Mouse (Mus musculus): ENCODE measurements around the gene Cd151. TPM values are rescaled to one million over a fixed set of nuclear protein-coding genes. Genes with fewer than 3 reads are reported as not detected.
"Not testable (repeated sequence)": the region's sequence is repeated elsewhere in the genome, so short reads cannot be mapped to it uniquely, and the experiment has no call there.

Cd151 gene
- polyA plus RNA-seq, 1 experiment = 66.0 TPM

- no peak overlapping the region for H3K4me3 ChIP-seq (ENCODE audit: insufficient read depth, low read length)
- TF ChIP-seq CTCF (IDR thresholded peaks at IDR 0.05; ENCODE audit: extremely low read depth, insufficient read depth, low read length) = no peak
- no peak for TF ChIP-seq POLR2A (IDR thresholded peaks at IDR 0.05; ENCODE audit: extremely low read depth, insufficient read depth, low read length)
- no peaks in the 10 kb centered on the region; the same call in 1 of the 2 replicates for H3K4me1 ChIP-seq (ENCODE audit: control insufficient read depth, insufficient read depth, low read length)
- no peak overlapping the region for H3K27ac ChIP-seq (ENCODE audit: insufficient read depth, low read length)
Measured at GRCm38 (mm10) chr7:141441460-141441859, 25.7 kb upstream of the Cd151 start.

GRCm38 (mm10) chr7:141442199-141442598 lies 25.0 kb upstream of the Cd151 start:
- TF ChIP-seq POLR2A (IDR thresholded peaks at IDR 0.05; ENCODE audit: extremely low read depth, insufficient read depth, low read length) (no peak), CTCF (IDR thresholded peaks at IDR 0.05; ENCODE audit: extremely low read depth, insufficient read depth, low read length) (no peak)
- Histone ChIP-seq H3K4me1 (ENCODE audit: control insufficient read depth, insufficient read depth, low read length) (no peaks in the 10 kb centered on the region), H3K27ac (ENCODE audit: insufficient read depth, low read length) (no peak overlapping the region), H3K4me3 (ENCODE audit: insufficient read depth, low read length) (no peak overlapping the region)

- TF ChIP-seq CTCF (IDR thresholded peaks at IDR 0.05; ENCODE audit: extremely low read depth, insufficient read depth, low read length) (no peak), POLR2A (IDR thresholded peaks at IDR 0.05; ENCODE audit: extremely low read depth, insufficient read depth, low read length) (no peak)
- no peak overlapping the region for H3K27ac ChIP-seq (ENCODE audit: insufficient read depth, low read length)
- H3K4me1 ChIP-seq (ENCODE audit: control insufficient read depth, insufficient read depth, low read length) = no peaks in the 10 kb centered on the region; the same call in 1 of the 2 replicates
- H3K4me3 ChIP-seq (ENCODE audit: insufficient read depth, low read length) = no peak overlapping the region
Measured at GRCm38 (mm10) chr7:141443081-141443821, 23.9 kb upstream of the Cd151 start.

GRCm38 (mm10) chr7:141443828-141444237 lies 23.4 kb upstream of the Cd151 start, which contains the start of gene Pidd1:
Pidd1 (minus strand) TSS chr7:141444025.
- Histone ChIP-seq H3K4me1 (ENCODE audit: control insufficient read depth, insufficient read depth, low read length) (peaks cover 4% of the 10 kb centered on the region; the same call in 1 of the 2 replicates), H3K27ac (ENCODE audit: insufficient read depth, low read length) (no peak within 1 kb of the TSS), H3K4me3 (ENCODE audit: insufficient read depth, low read length) (no peak within 1 kb of the TSS)
- TF ChIP-seq POLR2A (IDR thresholded peaks at IDR 0.05; ENCODE audit: extremely low read depth, insufficient read depth, low read length) (no peak), CTCF (IDR thresholded peaks at IDR 0.05; ENCODE audit: extremely low read depth, insufficient read depth, low read length) (no peak)

- not testable (repeated sequence) for H3K4me1 ChIP-seq (ENCODE audit: control insufficient read depth, insufficient read depth, low read length); H3K27ac ChIP-seq (ENCODE audit: insufficient read depth, low read length); H3K4me3 ChIP-seq (ENCODE audit: insufficient read depth, low read length)
Measured at GRCm38 (mm10) chr7:141446374-141446773, 20.8 kb upstream of the Cd151 start.

GRCm38 (mm10) chr7:141447110-141447991 lies 19.8 kb upstream of the Cd151 start, which contains the start of gene Rplp2:
Rplp2 (plus strand) TSS chr7:141447370.
- Histone ChIP-seq H3K27ac (ENCODE audit: insufficient read depth, low read length) (peak within 1 kb of the TSS; percentile 96), H3K4me1 (ENCODE audit: control insufficient read depth, insufficient read depth, low read length) (peaks cover 4% of the 10 kb centered on the region; the same call in 1 of the 2 replicates)
- TF ChIP-seq POLR2A (IDR thresholded peaks at IDR 0.05; ENCODE audit: extremely low read depth, insufficient read depth, low read length) (peak; percentile 81), CTCF (IDR thresholded peaks at IDR 0.05; ENCODE audit: extremely low read depth, insufficient read depth, low read length) (no peak)

GRCm38 (mm10) chr7:141451928-141452327 lies 15.3 kb upstream of the Cd151 start:
- no peak overlapping the region for H3K4me3 ChIP-seq (ENCODE audit: insufficient read depth, low read length)
- no peak for TF ChIP-seq CTCF (IDR thresholded peaks at IDR 0.05; ENCODE audit: extremely low read depth, insufficient read depth, low read length)
- no peak for TF ChIP-seq POLR2A (IDR thresholded peaks at IDR 0.05; ENCODE audit: extremely low read depth, insufficient read depth, low read length)
- no peak overlapping the region for H3K27ac ChIP-seq (ENCODE audit: insufficient read depth, low read length)
- peaks cover 4% of the 10 kb centered on the region for H3K4me1 ChIP-seq (ENCODE audit: control insufficient read depth, insufficient read depth, low read length)

More at GRCm38 (mm10) chr7:141447110-141447991, 19.8 kb upstream of the Cd151 start, which contains the start of gene Rplp2:
- peak within 1 kb of the TSS; percentile 80 for H3K4me3 ChIP-seq (ENCODE audit: insufficient read depth, low read length)

- no peak overlapping the region for H3K4me3 ChIP-seq (ENCODE audit: insufficient read depth, low read length)
- peaks cover 1% of the 10 kb centered on the region for H3K4me1 ChIP-seq (ENCODE audit: control insufficient read depth, insufficient read depth, low read length)
- TF ChIP-seq POLR2A (IDR thresholded peaks at IDR 0.05; ENCODE audit: extremely low read depth, insufficient read depth, low read length) = no peak
- no peak for TF ChIP-seq CTCF (IDR thresholded peaks at IDR 0.05; ENCODE audit: extremely low read depth, insufficient read depth, low read length)
- no peak overlapping the region for H3K27ac ChIP-seq (ENCODE audit: insufficient read depth, low read length)
Measured at GRCm38 (mm10) chr7:141453636-141454035, 13.6 kb upstream of the Cd151 start.

GRCm38 (mm10) chr7:141454967-141455551 lies 12.1 kb upstream of the Cd151 start, which contains the start of gene Pnpla2:
Pnpla2 (plus strand) TSS chr7:141455198.
- TF ChIP-seq CTCF (IDR thresholded peaks at IDR 0.05; ENCODE audit: extremely low read depth, insufficient read depth, low read length) = no peak
- TF ChIP-seq POLR2A (IDR thresholded peaks at IDR 0.05; ENCODE audit: extremely low read depth, insufficient read depth, low read length) = peak; percentile 91
- Histone ChIP-seq H3K27ac (ENCODE audit: insufficient read depth, low read length) (peak within 1 kb of the TSS; percentile 73), H3K4me3 (ENCODE audit: insufficient read depth, low read length) (peak within 1 kb of the TSS; percentile 89), H3K4me1 (ENCODE audit: control insufficient read depth, insufficient read depth, low read length) (no peaks in the 10 kb centered on the region; the same call in 1 of the 2 replicates)
